Mouse (Mus musculus) erythroblast, embryonic 14.5 days (primary cell): Measurements from ENCODE around the gene Tmem145.

Experiments used
- GATA1 ChIP-seq: IDR thresholded peaks from 2 replicates; pipeline ENCODE4 v1.6.1; 2012; ENCODE audit warnings: low read length, inconsistent platforms, mixed read lengths
- TAL1 ChIP-seq: IDR thresholded peaks from 3 replicates; pipeline ENCODE4 v1.6.1; 2012; ENCODE audit warnings: low read length, inconsistent platforms, mixed read lengths

DNA sequence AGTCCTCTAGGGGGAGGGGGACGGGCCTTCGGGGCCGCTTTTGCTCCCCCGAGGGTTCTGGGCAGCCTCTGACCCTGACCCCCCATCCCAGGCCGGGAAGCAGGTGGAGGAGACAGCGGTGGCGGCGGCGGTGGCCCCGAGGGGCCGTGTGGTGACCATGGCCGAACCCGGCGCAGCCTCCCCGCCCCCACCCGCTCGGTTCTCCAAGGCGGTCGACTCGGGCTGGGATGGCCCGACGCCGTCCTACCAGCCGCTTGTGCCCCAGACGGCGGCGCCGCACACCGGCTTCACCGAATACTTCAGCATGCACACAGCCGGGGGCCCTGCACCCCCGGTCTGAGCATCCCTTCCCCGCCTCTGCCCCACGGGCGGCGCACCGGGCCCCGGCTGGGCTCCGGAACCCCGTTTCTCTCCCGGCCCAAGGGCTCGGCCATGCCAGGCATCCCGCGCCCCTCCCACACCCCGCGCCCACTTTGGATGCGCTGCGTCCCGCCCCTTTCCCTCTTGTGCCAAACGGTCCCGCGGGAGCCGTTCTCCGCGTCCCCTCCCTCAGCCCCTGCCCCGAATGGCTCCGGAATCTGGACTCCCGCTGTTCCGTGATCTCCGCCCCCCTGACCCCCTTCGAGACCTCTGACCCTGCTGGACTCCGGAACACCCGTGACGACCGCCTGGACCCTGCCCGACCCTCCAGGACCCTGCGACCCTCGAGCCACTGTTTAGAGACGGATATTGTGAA, 9.6 kb downstream of the Tmem145 start:
- TF ChIP-seq TAL1 (no peak), GATA1 (no peak)
